In the genomic region with DNA sequence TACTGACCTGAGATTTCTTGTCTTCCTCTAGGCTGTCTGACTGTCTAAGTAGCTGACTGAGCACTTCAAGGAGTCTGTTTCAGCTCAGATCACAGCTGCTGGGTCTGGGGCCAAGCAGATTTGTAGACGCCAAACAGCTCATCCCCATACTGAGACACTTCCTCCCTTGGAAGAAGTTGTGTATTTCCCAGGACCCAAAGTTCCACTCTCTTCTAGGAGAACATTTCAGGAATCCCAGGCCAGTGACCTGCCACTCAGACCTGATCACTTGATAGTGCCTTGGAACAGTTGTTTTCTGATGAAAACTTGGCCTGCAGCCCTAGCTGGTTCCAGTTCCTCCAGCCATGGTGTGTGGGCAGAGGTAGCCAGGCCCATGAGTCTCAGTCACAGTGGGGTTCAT, we compare ENCODE assay signal across 23 mouse cellular contexts. TPM values are rescaled to one million over a fixed set of nuclear protein-coding genes. Genes with fewer than 3 reads are reported as not detected.
A peak's percentile ranks its signal among the peaks of the same experiment; 100 is the strongest.
DNase-seq lines count a peak whose midpoint lies in the region; ATAC-seq lines count a peak whose summit lies in the region.
"Had no signal": no experiment of that assay in that cellular context is flagged by ENCODE, and none has a peak within 500 bp of the region (broad histone marks: within the 10 kb centered on the region; RNA-seq: fewer than 3 reads in every experiment).

No protein-coding gene starts in this region.

- peak overlapping the region; percentile 78 for H3K27ac ChIP-seq in lung, embryonic 16.5 days (ENCODE audit: low read length)
- H3K27ac ChIP-seq: embryonic facial prominence, embryonic 13.5 days; forebrain, embryonic 12.5 days; hindbrain, embryonic 13.5 days; kidney, postnatal 0 days; limb, embryonic 10.5 days; liver, embryonic 15.5 days; midbrain, embryonic 13.5 days had no signal

- no peaks in the 10 kb centered on the region for H3K36me3 ChIP-seq in lung, embryonic 16.5 days (ENCODE audit: control insufficient read depth, insufficient read depth, low read length)
- H3K36me3 ChIP-seq: embryonic facial prominence, embryonic 13.5 days; forebrain, embryonic 12.5 days; hindbrain, embryonic 13.5 days; limb, embryonic 10.5 days; liver, embryonic 15.5 days; midbrain, embryonic 13.5 days had no signal

- H3K4me2 ChIP-seq in lung, embryonic 16.5 days (ENCODE audit: low read depth, low read length) = no peak overlapping the region
- H3K4me2 ChIP-seq: embryonic facial prominence, embryonic 13.5 days; forebrain, embryonic 12.5 days; heart, embryonic 11.5 days; hindbrain, embryonic 13.5 days; liver, embryonic 15.5 days; midbrain, embryonic 13.5 days had no signal

- 55% methylated on average over 1 of the region's 1 CpGs for WGBS in lung, embryonic 16.5 days

- H3K27me3 ChIP-seq in lung, embryonic 16.5 days (ENCODE audit: control insufficient read depth, insufficient read depth, low read depth, low read length) = no peaks in the 10 kb centered on the region
- H3K27me3 ChIP-seq: embryonic facial prominence, embryonic 13.5 days; forebrain, embryonic 12.5 days; hindbrain, embryonic 13.5 days; liver, embryonic 15.5 days; midbrain, embryonic 13.5 days had no signal

- intact Hi-C loops in gastrocnemius, postnatal 14 days (cut with DNase I; ENCODE audit: low total_unique reads) = no loop called here

- peaks cover 3% of the 10 kb centered on the region; the same call in 1 of the 2 replicates for H3K4me1 ChIP-seq in lung, embryonic 16.5 days (replicated peaks; ENCODE audit: control insufficient read depth, insufficient read depth, low read length)
- H3K4me1 ChIP-seq: embryonic facial prominence, embryonic 13.5 days; forebrain, embryonic 12.5 days; hindbrain, embryonic 13.5 days; limb, embryonic 10.5 days; liver, embryonic 15.5 days; midbrain, embryonic 13.5 days had no signal

- no peak overlapping the region for H3K4me3 ChIP-seq in lung, embryonic 16.5 days (ENCODE audit: low read length)
- H3K4me3 ChIP-seq: embryonic facial prominence, embryonic 13.5 days; erythroblast, embryonic 14.5 days; forebrain, embryonic 12.5 days; hindbrain, embryonic 13.5 days; limb, embryonic 10.5 days; liver, embryonic 15.5 days; megakaryocyte, embryonic 14.5 days; midbrain, embryonic 13.5 days had no signal

- no peaks in the 10 kb centered on the region for H3K9me3 ChIP-seq in lung, embryonic 16.5 days (ENCODE audit: control insufficient read depth, low read length)
- H3K9me3 ChIP-seq: embryonic facial prominence, embryonic 13.5 days; forebrain, embryonic 12.5 days; hindbrain, embryonic 13.5 days; limb, embryonic 10.5 days; liver, embryonic 15.5 days; midbrain, embryonic 13.5 days had no signal

- no peak overlapping the region for H3K9ac ChIP-seq in lung, embryonic 16.5 days (ENCODE audit: low read length)
- H3K9ac ChIP-seq: embryonic facial prominence, embryonic 13.5 days; forebrain, embryonic 12.5 days; hindbrain, embryonic 13.5 days; liver, embryonic 15.5 days; midbrain, embryonic 13.5 days had no signal

- peak; percentile 96 for ATAC-seq in lung, embryonic 16.5 days (ENCODE audit: low read depth)
- ATAC-seq: CD4-positive, CD25-positive, alpha-beta regulatory T cell, adult 4 months; midbrain, embryonic 13.5 days had no signal

- peak; percentile 47 for DNase-seq in gastrocnemius, postnatal 14 days
- DNase-seq in gastrocnemius, postnatal 10 days = no peak
- DNase-seq in adipocyte (ENCODE audit: low spot score) = peak; percentile 50
- DNase-seq in lung, postnatal 4 days = peak; percentile 63 to 84
- DNase-seq in cerebellum, adult 11-12 months = no peak
- no peak for DNase-seq in frontal cortex, postnatal 14 days (ENCODE audit: low spot score in 2 of 2)
- DNase-seq: adrenal gland, postnatal 36 days; cerebellum, postnatal 25 days; embryo, embryonic 11 days; kidney, adult 18-20 months; liver had no signal

RNA-seq across cellular contexts. Expression of a gene that starts 11.1 kb away (rescaled TPM):
- 10 to 100 TPM; 33.5 TPM for total RNA-seq in gastrocnemius, postnatal 14 days (2021)
- total RNA-seq in gastrocnemius, postnatal 10 days (2021) = 10 to 100 TPM; 34.3 to 36.2 TPM
- polyA plus RNA-seq in lung, embryonic 16.5 days (2015; fragmentation: Nextera tagmentation; extraction: Ambion mirVana) = 48.2 and 49.0 TPM in 2 replicates

Comparison
In these comparisons a context has a peak if more than half of its experiments do, and no peak if none do; other contexts are left out.
1. DNase-seq: peak in gastrocnemius, postnatal 14 days (single experiment), adipocyte (single experiment) and lung, postnatal 4 days (2 of 2); none in gastrocnemius, postnatal 10 days (single experiment), cerebellum, adult 11-12 months (single experiment) and frontal cortex, postnatal 14 days (0 of 2).